Mouse (Mus musculus) liver, adult 2 months (tissue): ENCODE data around the gene Ap1g2.

ENCODE experiments used
- CTCF ChIP-seq: fragments of 200-500 bp; IDR thresholded peaks from 2 replicates; pipeline ENCODE4 v1.5.1; 2011; ENCODE audit warnings: low read depth, low read length, control low read depth
- POLR2A ChIP-seq: fragments of 200-500 bp; IDR thresholded peaks from 2 replicates; pipeline ENCODE4 v1.6.1; 2011; ENCODE audit warnings: low read length, control low read depth; ENCODE audit not compliant: insufficient read depth; ENCODE audit errors: extremely low read depth

DNA sequence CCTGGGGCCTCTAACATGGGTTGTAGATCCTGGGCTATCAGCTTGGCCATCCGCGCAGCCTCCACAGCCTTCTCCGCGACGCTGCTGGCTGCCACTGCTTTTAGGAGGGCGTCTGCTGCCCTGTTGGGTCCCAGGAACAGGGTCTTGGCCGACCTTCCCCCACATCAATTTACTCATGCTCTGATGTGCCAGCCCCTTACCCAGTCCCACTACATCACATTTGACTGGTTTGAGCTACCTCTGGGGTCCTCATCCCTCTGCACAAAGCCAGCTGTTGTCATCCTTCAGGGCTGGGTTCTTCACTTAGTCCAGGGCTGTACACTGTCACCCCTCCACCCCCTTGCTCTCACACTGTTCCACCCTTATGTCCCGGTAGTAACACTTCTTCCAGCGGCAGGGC lies 3.7 kb upstream of the Ap1g2 start:
- TF ChIP-seq POLR2A (no peak), CTCF (no peak)
